Mouse (Mus musculus) urinary bladder, postnatal 4 days (tissue): Measurements from ENCODE around the gene Ddhd1.

ENCODE experiments used
- DNase-seq, 2 experiments: peaks; one replicate each; pipeline ENCODE4 v3.0.0; 2021 to 2022; ENCODE audit warnings: low spot score in 2 of 2

Gene Ddhd1

GRCm38 (mm10) chr14:45644786-45645185 is 13.2 kb downstream of the Ddhd1 start:
- DNase-seq: no peak

DNA sequence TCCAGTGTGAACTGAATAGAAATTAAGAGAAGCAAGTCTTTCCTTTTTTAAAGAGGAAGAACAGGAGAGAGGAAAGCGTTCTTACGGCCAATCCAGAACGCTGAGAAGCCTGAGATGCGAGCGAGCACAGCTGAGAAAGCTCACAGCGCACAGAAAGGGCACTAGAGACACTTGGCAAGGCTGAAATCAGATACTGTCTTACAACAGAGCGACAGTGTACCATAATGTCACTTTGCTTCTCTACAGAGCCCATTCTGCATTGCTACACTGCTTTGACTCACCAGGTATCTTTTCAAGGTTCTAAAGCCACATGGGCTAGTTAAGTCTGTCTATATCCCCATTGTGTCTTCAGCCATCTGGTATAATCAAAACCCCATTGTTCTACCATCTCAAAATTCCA is 13.7 kb downstream of the Ddhd1 start:
- DNase-seq: no peak

DNA sequence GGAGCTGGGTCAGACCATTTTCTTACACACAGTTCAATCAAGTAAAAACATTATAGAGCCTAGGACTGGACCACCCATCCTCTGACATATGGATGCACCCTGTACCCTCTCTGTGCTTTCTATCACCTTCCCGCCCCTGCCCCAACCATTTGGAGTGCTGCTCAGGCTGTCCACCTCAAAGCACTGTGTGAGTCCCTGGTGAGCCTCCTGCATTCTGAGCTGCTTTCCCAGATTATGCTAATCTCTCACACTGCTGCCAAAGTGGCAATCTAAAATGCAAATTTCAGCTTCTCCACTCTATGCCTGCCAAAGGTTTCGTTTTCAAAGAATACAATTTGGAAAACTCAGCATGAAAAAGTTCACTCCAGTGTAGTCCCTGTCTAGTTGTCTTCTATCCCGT is 14.5 kb downstream of the Ddhd1 start:
- no peak for DNase-seq

DNA sequence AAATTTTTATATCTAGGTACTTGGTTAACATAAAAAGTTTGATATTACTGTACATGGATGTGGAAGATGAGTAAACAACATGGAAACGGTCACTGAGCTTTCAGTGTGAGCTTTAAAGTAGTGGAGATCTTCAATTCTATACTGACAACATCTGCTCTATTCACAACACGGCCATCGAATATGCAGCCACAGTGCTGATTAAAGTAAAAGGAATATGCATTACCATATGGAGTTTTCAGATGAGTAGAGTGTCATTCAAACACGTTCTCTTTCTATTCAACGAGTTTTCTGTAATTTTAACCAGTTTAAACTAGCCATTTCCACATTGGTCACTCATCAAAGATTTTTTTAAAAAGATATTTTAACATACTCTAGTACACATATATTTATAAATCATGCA is 15.1 kb downstream of the Ddhd1 start:
- no peak for DNase-seq

DNA sequence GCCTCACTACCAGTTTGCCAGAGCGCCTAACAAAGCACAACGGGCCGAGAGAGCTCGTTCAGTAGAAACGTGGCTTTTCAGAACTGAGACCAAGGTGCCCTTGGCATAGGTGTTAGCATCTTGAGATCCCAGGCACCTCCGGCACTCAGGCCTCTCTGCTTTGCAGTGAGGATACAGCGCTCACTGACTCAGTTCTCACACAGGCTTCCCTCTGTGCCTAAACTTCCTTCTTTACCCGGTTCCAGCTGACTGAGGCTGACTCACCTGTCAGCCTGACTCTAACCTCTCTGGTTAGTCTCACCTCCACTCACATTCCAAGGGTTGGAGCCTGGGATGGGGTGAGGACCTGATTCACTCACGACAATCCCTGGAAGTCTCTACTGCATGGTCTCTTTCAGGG is 15.7 kb downstream of the Ddhd1 start:
- DNase-seq: no peak

DNA sequence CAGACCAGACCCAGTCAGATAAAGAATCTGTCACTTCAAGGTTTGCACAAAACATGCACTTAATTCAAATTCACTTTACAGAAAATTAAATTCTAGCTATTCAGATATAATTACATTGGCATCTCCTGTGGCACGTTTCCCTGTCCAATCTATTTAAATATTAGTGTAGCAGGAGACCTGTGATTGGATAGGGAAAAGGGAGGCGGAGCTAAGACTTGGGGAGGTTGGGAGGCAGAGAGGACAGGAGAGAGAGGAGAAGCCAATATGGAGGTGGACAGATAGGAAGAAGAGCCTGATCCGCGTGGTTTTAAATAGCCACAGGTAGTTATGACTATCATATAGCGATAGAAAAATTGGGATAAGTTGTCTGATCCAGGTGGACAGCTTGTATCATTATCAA is 19.2 kb downstream of the Ddhd1 start:
- DNase-seq: no peak

- no peak for DNase-seq
Measured at GRCm38 (mm10) chr14:45635496-45635895, 22.4 kb downstream of the Ddhd1 start.

- no peak for DNase-seq
Measured at GRCm38 (mm10) chr14:45632756-45633537, 25.0 kb downstream of the Ddhd1 start.

- DNase-seq: no peak
Measured at GRCm38 (mm10) chr14:45630544-45630943, 27.4 kb downstream of the Ddhd1 start.

- no peak for DNase-seq
Measured at GRCm38 (mm10) chr14:45629938-45630337, 28.0 kb downstream of the Ddhd1 start.

- DNase-seq: no peak
Measured at GRCm38 (mm10) chr14:45618351-45618750, 39.6 kb downstream of the Ddhd1 start.

DNA sequence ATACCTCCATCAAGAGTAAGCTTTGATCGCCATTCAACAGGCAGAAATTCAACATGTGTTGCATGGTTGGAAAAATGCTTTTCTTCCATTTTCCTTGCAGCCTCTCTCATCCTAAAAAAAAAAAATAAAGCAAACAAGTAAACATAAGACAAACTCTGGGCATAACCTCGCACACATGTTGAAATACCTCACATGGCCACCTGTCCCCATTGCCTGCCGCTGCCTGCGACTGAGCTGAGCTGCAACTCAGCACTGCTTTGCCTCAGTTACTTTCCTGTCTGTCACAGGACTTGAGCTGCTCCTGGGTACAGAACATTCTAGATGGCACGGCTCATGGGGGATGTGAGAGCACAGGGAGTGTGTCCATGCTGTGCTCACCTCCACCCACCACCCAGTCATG is 41.4 kb downstream of the Ddhd1 start:
- no peak for DNase-seq

DNA sequence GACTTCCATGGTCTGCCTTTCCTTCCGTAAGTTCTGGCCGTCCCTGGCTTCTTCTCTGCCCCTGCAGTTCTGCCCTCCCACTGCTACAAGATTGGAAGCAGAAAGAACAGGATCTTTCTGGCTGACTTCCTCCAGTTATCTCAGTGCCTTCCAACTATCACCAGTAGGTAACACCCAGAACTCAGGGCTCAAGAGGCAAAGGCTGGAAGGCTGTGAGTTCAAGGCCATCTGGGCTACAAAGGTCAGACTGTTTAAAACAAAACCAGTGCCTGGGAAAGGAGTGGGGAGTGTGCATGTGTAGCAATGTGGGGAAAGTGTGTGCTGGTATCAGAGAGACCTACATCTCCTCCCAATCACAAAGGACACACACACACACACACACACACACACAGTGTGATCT is 42.2 kb downstream of the Ddhd1 start:
- no peak for DNase-seq

DNA sequence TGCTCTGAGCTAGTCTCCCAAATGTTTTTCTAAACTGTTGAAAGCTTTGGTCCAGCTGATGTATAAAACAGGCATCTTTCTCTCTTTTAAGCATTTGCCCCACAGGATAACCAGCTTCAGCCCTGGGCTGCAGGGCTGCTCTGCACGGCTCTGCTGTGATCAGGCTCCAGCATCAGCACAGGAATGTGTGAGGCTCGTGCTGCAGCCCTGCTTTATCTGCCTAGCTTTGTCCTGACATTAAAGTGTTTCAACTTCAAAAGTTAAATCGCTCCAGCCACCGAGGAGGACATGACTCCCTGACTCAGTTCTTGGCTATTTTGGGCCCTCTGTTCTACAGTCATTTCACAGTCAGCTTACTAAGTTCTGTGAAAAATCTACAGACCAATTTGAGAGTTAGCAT is 43.1 kb downstream of the Ddhd1 start:
- no peak for DNase-seq

DNA sequence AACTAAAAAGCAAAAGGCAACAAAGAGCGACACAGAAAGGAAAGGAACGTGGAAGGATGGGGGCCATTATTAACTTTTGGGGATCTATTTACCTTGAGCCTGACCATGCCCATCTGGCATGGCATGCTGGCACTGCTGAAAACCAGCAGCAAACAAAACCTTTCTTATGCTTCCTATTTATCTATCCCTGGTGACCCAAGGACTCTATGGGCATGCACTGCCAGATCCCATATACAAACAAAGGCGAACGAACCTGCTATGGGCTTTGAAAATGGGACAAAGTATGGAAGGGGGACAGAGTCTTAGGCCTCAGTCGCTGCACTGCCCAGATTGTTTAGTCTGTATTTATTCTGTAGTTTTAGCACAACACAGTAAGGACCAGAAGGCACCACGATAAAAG is 43.5 kb downstream of the Ddhd1 start:
- no peak for DNase-seq

DNA sequence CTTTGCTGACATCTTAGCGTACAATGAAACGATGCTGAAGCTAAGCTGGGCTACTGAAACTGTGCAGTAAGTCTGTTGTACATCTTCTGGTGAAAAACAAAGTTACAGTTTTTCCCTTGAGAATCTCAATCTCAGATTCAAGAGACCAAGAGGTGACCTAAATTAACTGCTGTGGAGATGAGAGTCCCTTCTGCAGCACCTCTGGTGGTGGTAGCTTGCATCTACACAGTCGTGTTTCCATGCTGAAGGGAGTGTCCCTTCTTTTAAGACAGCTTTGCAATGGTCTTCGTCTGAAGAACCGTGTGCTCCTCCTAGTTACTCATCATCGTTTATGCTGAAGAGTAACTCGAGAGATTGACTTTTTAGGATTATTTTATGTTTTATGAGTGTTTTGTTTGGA is 46.3 kb downstream of the Ddhd1 start:
- no peak for DNase-seq

- no peak for DNase-seq
Measured at GRCm38 (mm10) chr14:45602002-45602401, 55.9 kb downstream of the Ddhd1 start.

DNA sequence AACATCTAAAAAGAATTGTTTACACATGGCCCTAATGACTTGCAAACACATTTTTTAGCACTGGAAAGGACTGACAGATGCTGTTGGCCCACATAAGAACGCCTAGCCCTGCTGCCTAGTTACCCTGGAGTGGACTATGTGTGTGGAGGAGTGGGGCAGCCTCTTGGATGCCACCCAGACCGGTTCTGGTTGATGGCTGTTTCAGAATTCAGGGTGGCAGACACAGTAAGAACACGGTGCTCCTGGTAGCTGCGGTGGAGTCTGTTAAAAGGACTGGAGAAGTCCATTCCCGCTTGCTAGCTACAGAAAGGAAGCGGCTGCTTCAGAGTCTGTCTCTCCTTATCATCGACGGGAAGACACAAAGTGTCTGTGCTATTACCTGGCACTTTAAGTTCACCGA is 57.4 kb downstream of the Ddhd1 start:
- no peak for DNase-seq

- DNase-seq: no peak
Measured at GRCm38 (mm10) chr14:45597855-45598254, 60.1 kb downstream of the Ddhd1 start.

DNA sequence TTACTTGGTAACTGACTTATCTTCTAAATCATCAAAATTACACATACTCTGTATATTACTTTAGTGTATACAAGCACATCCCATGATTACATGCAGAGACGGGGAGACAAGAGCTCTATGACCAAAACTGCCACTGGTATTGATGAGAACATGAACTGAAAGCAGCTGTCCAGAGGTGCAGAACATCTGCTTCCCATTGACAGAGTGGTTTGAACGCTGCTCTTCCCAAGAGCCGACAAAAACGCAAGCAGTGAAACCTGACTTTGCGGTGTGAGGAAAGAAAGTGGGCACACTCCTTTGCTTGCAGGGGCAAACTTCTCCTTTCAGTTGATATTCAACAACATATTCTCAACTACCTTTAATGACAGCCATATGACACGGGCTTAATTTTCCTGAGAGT is 64.7 kb downstream of the Ddhd1 start:
- DNase-seq: no peak

- DNase-seq: no peak
Measured at GRCm38 (mm10) chr14:45588403-45588802, 69.5 kb downstream of the Ddhd1 start.

DNA sequence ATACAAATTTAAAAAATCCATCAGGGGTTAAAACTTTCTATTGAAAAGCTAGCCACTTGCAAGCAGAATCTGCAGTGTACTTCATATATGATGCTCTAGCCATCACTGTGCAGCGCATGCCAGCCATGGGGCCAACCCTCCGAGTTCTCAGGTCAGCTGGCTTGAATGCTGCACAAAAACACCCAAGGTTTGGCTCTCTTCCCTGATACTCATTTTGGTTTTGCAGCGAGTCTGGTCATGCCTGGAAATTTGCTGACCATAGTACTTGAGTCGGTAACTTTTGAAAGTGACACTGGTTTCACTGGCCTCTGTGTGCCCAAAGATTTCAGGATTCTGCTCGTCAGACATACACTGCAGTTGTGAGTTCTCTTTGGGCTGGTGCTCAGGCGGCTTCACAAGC is 70.4 kb downstream of the Ddhd1 start:
- no peak for DNase-seq

DNA sequence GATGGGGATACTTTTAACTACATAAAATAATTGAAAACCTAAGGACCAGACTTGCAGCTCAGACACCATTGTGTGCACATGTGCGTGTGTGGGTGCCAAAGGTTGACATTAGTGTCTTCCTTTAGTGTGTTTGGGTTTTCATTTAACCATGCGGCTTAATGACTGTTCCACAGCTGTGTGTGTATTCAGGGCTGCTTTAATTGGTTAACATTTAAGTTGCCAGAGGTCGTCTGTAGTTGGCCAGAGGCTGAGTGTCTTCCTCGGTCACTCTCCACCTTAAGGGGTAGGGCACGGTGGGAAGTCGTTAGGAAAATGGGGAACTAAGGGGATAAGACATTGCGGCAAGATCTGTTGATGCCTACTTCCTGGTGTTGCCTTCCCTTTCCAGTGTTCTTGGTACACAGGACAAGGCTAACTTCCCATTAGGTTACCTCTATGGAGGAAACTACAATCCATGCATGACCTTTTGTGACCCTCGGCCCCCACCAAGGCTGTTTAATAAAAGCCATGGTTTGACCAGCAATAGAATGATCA is 74.4 kb downstream of the Ddhd1 start:
- DNase-seq: no peak
